Mouse (Mus musculus) liver, embryonic 12.5 days (tissue): ENCODE results near the gene Cox10. TPM values are rescaled to one million over a fixed set of nuclear protein-coding genes. Genes with fewer than 3 reads are reported as not detected.
A peak's percentile ranks its signal among the peaks of the same experiment; 100 is the strongest.
"Not testable (repeated sequence)": the region's sequence is repeated elsewhere in the genome, so short reads cannot be mapped to it uniquely, and the experiment has no call there.

Experiments used
- ATAC-seq: fragments of 200-750 bp; cut with Nextera tagmentation; 2 replicates; pipeline ENCODE4 v1.8.0; 2017; ENCODE audit warnings: moderate number of reproducible peaks, mild to moderate bottlenecking, moderate library complexity
- H3K27ac ChIP-seq: fragments of 300-500 bp; sonication (generic); 2 replicates; pipeline ENCODE4 v1.5.1; 2016; ENCODE audit warnings: mild to moderate bottlenecking
- H3K27me3 ChIP-seq: fragments of 300-500 bp; sonication (generic); replicated peaks from 2 replicates; pipeline ENCODE4 v1.6.1; 2016; ENCODE audit warnings: mild to moderate bottlenecking, moderate library complexity
- H3K36me3 ChIP-seq: fragments of 300-500 bp; sonication (generic); 2 replicates; pipeline ENCODE4 v1.6.1; 2016; ENCODE audit warnings: mild to moderate bottlenecking, moderate library complexity
- H3K4me1 ChIP-seq: fragments of 300-500 bp; sonication (generic); 2 replicates; pipeline ENCODE4 v1.6.1; 2016
- H3K4me2 ChIP-seq: fragments of 300-500 bp; sonication (generic); 2 replicates; pipeline ENCODE4 v1.6.1; 2016; ENCODE audit warnings: mild to moderate bottlenecking, moderate library complexity
- H3K4me3 ChIP-seq: fragments of 300-500 bp; sonication (generic); 2 replicates; pipeline ENCODE4 v1.5.1; 2016; ENCODE audit warnings: mild to moderate bottlenecking, moderate library complexity
- H3K9ac ChIP-seq: fragments of 300-500 bp; sonication (generic); 2 replicates; pipeline ENCODE4 v1.6.1; 2016; ENCODE audit warnings: mild to moderate bottlenecking, moderate library complexity
- H3K9me3 ChIP-seq: fragments of 300-500 bp; sonication (generic); replicated peaks from 2 replicates; pipeline ENCODE4 v1.6.1; 2016; ENCODE audit warnings: mild to moderate bottlenecking, moderate library complexity
- WGBS: fragments of 180-500 bp; shearing (Covaris S2); methylation state at CpG from one replicate; pipeline ENCODE4 v1.1.7; 2016; ENCODE audit not compliant: insufficient replicate concordance; 5-methylcytosine and 5-hydroxymethylcytosine counted together
- polyA plus RNA-seq: library from polyadenylated mRNA; unstranded; fragments of >200 nt; fragmentation: Nextera tagmentation; extraction: Ambion mirVana; gene quantifications from 2 replicates; pipeline ENCODE4 v1.2.1, GENCODE M21; 2016

Gene Cox10
- polyA plus RNA-seq, result 13.5 and 13.7 TPM in 2 replicates

DNA sequence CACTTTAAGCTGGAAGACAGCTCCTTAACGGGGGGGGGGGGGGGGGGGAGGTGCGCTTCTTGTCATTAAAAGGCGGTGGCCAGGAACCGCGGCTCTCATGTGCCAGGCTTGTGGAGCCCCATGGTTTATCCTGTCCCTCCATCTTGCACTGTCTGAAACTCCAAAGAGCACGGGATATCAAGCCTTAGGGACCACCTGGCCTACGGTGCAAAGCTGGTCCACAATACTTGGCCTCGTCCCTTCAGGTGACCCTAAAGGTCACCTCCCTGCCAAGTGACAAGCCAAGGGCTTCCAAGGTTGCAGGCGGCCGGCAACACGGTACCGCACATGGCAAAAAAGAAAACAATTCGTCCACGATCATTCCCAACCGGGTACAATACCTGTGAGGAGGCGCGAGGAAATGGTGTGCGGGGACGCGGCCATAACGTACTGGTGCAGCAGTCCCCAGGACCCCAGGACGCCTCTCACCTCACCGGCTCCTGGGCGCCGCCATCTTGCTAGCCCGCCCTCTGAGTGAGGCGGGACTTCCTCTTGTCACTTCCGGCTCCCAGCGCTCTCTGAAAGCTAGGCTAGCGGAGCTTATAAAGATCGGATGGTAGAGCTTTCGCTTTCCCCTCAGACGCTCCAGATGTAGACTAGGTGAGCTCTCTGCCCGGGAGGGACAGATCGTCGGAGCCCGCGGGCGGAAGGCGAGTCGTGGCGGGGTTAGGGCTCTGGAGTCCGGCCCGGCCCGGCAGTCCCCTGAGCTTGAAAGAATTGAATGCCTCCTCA, at the start of gene Cox10:
Gene Cox10, minus strand, starts transcription at position 513 of the 771 bp plus-strand sequence.
- peak within 1 kb of the TSS; percentile 83 for H3K9ac ChIP-seq
- WGBS, result under 1% methylated on average over 45 of the region's 45 CpGs
- no peaks in the 10 kb centered on the region for H3K9me3 ChIP-seq
- no peaks in the 10 kb centered on the region for H3K27me3 ChIP-seq
- H3K4me3 ChIP-seq, result peak within 1 kb of the TSS; percentile 85
- H3K4me2 ChIP-seq, result peak within 1 kb of the TSS; percentile 81
- ATAC-seq, result peak; percentile 93
- H3K36me3 ChIP-seq, result peaks cover 10% of the 10 kb centered on the region
- peaks cover 21% of the 10 kb centered on the region for H3K4me1 ChIP-seq
- H3K27ac ChIP-seq, result peak within 1 kb of the TSS; percentile 88

DNA sequence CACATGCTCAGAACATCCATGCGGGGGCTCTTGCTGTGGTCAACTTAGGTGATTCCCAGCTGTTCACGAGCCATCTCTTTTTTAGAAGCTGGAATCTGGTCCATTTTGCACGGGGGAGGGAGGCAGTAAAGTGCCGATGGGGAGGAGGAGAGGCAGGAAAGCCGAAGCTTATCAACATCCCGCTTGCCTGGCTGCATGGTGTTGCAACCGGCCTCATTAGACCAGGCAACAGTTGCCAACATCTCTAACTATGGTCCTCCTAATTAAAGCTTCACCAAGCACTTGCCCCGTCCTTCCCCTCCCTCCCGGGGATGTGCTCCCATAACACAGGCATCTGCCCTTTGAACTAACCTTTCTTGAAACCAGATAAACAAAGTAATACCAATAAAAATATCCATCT, 48.7 kb upstream of the Cox10 start:
- H3K4me1 ChIP-seq, result no peaks in the 10 kb centered on the region
- no peak overlapping the region for H3K9ac ChIP-seq
- H3K9me3 ChIP-seq, result no peaks in the 10 kb centered on the region
- H3K4me3 ChIP-seq, result no peak overlapping the region
- 0 out of 2 replicates have a peak, but pooled peaks cover 11% of the 10 kb centered on the region for H3K27me3 ChIP-seq
- ATAC-seq, result no peak
- H3K4me2 ChIP-seq, result no peak overlapping the region
- H3K36me3 ChIP-seq, result no peaks in the 10 kb centered on the region
- H3K27ac ChIP-seq, result no peak overlapping the region
- 53% methylated on average over 9 of the region's 9 CpGs for WGBS

DNA sequence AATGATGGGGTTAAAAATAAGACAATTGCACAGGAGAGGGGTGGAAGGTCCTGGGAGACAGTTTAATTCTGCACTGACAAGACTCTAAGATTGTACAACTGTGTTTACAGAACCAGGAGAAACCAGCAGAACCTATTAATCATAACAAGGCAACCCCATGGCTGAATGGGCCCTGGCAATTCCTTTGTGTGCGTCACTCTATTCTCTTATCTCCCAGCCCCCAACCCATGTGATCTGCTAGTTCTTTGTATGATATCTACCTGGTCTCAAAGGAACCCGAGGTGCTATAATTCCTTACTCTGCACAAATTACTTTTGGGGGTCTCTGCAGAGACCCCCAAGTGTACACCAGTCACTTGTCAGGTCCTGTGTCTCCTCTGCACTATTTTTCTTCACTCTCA, 46.2 kb upstream of the Cox10 start:
- H3K27ac ChIP-seq, result no peak overlapping the region
- ATAC-seq, result no peak
- H3K9ac ChIP-seq, result no peak overlapping the region
- no peaks in the 10 kb centered on the region for H3K9me3 ChIP-seq
- H3K4me1 ChIP-seq, result no peaks in the 10 kb centered on the region
- H3K4me2 ChIP-seq, result no peak overlapping the region
- H3K27me3 ChIP-seq, result 0 out of 2 replicates have a peak, but pooled peaks cover 6% of the 10 kb centered on the region
- H3K36me3 ChIP-seq, result no peaks in the 10 kb centered on the region
- WGBS, result 47% methylated on average over 2 of the region's 2 CpGs
- H3K4me3 ChIP-seq, result no peak overlapping the region

- WGBS, result 52% methylated on average over 6 of the region's 6 CpGs
- not testable (repeated sequence) for H3K4me1 ChIP-seq
Measured at GRCm38 (mm10) chr11:64123174-64123573, 43.9 kb upstream of the Cox10 start.

DNA sequence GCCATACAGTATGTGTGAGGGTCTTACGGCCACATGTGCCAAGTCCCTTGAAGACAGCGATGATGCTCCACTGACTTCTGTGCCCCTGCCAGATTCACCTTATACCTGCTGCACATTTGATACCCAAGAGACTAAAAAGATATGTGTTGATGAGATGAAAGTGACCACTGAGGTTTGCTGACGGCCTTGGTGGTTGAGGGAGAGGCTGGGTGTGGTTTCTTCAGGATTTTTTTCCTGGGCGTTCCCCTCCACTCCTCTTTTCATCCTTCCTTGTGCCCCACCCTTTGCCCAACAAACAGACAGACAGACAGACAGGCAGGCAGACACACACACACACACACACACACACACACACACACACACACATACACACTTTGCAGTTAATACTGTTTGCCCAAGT, 37.4 kb upstream of the Cox10 start:
- H3K4me2 ChIP-seq, result no peak overlapping the region
- H3K9me3 ChIP-seq, result no peaks in the 10 kb centered on the region
- H3K36me3 ChIP-seq, result no peaks in the 10 kb centered on the region
- H3K27me3 ChIP-seq, result no peaks in the 10 kb centered on the region
- no peak overlapping the region for H3K4me3 ChIP-seq
- no peak overlapping the region for H3K27ac ChIP-seq
- no peak for ATAC-seq
- no peaks in the 10 kb centered on the region for H3K4me1 ChIP-seq
- WGBS, result 67% methylated on average over 4 of the region's 4 CpGs
- H3K9ac ChIP-seq, result no peak overlapping the region

More at GRCm38 (mm10) chr11:64123174-64123573, 43.9 kb upstream of the Cox10 start:
- H3K36me3 ChIP-seq, H3K9me3 ChIP-seq, H3K4me2 ChIP-seq, H3K27me3 ChIP-seq, H3K9ac ChIP-seq, ATAC-seq, H3K4me3 ChIP-seq, H3K27ac ChIP-seq: not testable (repeated sequence)

- no peaks in the 10 kb centered on the region for H3K4me1 ChIP-seq
- 63% methylated on average over 2 of the region's 2 CpGs for WGBS
- no peak overlapping the region for H3K4me3 ChIP-seq
- H3K9me3 ChIP-seq, result no peaks in the 10 kb centered on the region
- no peak for ATAC-seq
- H3K36me3 ChIP-seq, result no peaks in the 10 kb centered on the region
- H3K27ac ChIP-seq, result no peak overlapping the region
- no peak overlapping the region for H3K9ac ChIP-seq
- no peak overlapping the region for H3K4me2 ChIP-seq
- no peaks in the 10 kb centered on the region for H3K27me3 ChIP-seq
Measured at GRCm38 (mm10) chr11:64115822-64116221, 36.6 kb upstream of the Cox10 start.

DNA sequence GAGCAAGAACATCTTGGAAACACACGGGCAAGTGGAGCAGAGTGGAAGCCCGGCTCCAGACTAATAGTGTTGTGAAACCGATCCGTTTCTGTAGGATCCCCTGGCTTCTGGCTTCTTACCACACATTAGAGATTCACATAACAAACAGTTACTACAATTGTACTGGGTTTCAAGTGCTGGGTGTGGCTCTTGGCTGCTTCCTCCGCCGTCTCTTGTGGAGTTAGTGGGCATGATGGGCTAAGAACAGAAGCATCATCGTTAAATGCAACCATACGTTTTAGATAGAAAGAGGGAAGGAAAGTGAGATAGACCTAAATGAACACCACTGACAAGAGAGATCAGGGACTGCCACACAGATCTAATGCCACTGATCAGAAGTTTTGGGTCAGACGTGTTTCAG, 35.8 kb upstream of the Cox10 start:
- no peak overlapping the region for H3K27ac ChIP-seq
- no peaks in the 10 kb centered on the region for H3K27me3 ChIP-seq
- H3K36me3 ChIP-seq, result no peaks in the 10 kb centered on the region
- no peaks in the 10 kb centered on the region for H3K4me1 ChIP-seq
- no peak overlapping the region for H3K4me2 ChIP-seq
- no peaks in the 10 kb centered on the region for H3K9me3 ChIP-seq
- no peak for ATAC-seq
- 63% methylated on average over 9 of the region's 9 CpGs for WGBS
- H3K4me3 ChIP-seq, result no peak overlapping the region
- no peak overlapping the region for H3K9ac ChIP-seq

DNA sequence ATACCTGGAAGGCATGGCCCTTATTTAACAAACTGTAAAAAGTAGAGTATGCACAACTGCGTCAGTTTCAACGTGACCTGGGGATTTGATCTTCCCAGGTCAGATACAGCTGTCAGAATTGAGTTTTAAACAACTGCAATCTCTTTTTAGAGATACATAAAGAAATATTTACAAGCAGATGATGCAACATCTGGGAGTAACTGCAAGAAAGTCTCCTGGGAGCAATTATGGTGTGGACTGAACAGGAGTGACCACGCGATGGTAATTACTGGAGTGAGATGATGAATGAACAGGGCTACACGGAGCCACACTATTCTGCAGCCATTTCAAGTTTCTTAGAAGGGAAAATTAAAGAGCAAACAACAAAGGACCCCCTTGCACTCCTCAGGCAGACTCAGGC, 20.8 kb upstream of the Cox10 start:
- no peak overlapping the region for H3K4me3 ChIP-seq
- 81% methylated on average over 5 of the region's 5 CpGs for WGBS
- no peak for ATAC-seq

GRCm38 (mm10) chr11:64093058-64093457, 13.8 kb upstream of the Cox10 start:
- Histone ChIP-seq H3K4me2 (no peak overlapping the region), H3K9ac (no peak overlapping the region), H3K27me3 (no peaks in the 10 kb centered on the region), H3K27ac (no peak overlapping the region), H3K9me3 (no peaks in the 10 kb centered on the region), H3K36me3 (no peaks in the 10 kb centered on the region), H3K4me3 (no peak overlapping the region), H3K4me1 (no peaks in the 10 kb centered on the region)
- WGBS, result 69% methylated on average over 4 of the region's 4 CpGs
- ATAC-seq, result no peak

More for the DNA sequence above, 20.8 kb upstream of the Cox10 start:
- no peak overlapping the region for H3K9ac ChIP-seq
- H3K4me2 ChIP-seq, result no peak overlapping the region
- H3K9me3 ChIP-seq, result no peaks in the 10 kb centered on the region
- no peaks in the 10 kb centered on the region for H3K36me3 ChIP-seq
- H3K4me1 ChIP-seq, result no peaks in the 10 kb centered on the region
- no peaks in the 10 kb centered on the region for H3K27me3 ChIP-seq
- no peak overlapping the region for H3K27ac ChIP-seq

GRCm38 (mm10) chr11:64091150-64091549, 11.9 kb upstream of the Cox10 start:
- Histone ChIP-seq H3K27me3 (no peaks in the 10 kb centered on the region), H3K27ac (no peak overlapping the region), H3K9ac (no peak overlapping the region), H3K4me3 (no peak overlapping the region), H3K9me3 (no peaks in the 10 kb centered on the region), H3K36me3 (no peaks in the 10 kb centered on the region), H3K4me1 (no peaks in the 10 kb centered on the region), H3K4me2 (no peak overlapping the region)
- no peak for ATAC-seq
- WGBS, result 71% methylated on average over 7 of the region's 7 CpGs

DNA sequence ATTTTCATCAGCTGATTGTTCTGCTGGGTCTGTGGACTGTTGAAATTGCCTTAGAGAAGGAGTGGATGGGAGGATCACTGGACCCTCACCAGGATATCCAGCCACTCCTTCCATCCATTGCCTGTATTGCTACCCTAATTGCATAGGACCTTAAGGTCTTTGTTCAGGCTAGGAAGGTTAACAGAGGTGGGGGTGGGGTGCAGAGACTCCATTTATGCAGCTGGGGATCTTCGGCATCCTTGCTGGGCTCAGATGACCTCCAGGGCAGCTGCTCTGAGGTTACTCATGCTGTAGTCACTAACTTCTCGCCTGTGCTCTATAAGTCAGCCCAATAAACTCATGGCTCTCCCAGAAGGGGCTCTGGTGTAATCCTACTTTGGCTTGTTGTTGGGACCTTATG, 10.4 kb upstream of the Cox10 start:
- H3K27ac ChIP-seq, result no peak overlapping the region
- no peaks in the 10 kb centered on the region for H3K4me1 ChIP-seq
- WGBS, result 54% methylated on average over 2 of the region's 2 CpGs
- H3K36me3 ChIP-seq, result no peaks in the 10 kb centered on the region
- no peaks in the 10 kb centered on the region for H3K27me3 ChIP-seq
- H3K4me2 ChIP-seq, result no peak overlapping the region
- no peak overlapping the region for H3K9ac ChIP-seq
- H3K4me3 ChIP-seq, result no peak overlapping the region
- no peak for ATAC-seq
- H3K9me3 ChIP-seq, result no peaks in the 10 kb centered on the region

GRCm38 (mm10) chr11:64085888-64086287, 6.6 kb upstream of the Cox10 start:
- ATAC-seq, result no peak
- no peaks in the 10 kb centered on the region for H3K27me3 ChIP-seq
- H3K9me3 ChIP-seq, result no peaks in the 10 kb centered on the region
- H3K4me1 ChIP-seq, result no peaks in the 10 kb centered on the region
- no peak overlapping the region for H3K9ac ChIP-seq
- 47% methylated on average over 5 of the region's 5 CpGs for WGBS
- H3K4me3 ChIP-seq, result no peak overlapping the region
- no peak overlapping the region for H3K27ac ChIP-seq
- no peak overlapping the region for H3K4me2 ChIP-seq
- H3K36me3 ChIP-seq, result peaks cover 10% of the 10 kb centered on the region

DNA sequence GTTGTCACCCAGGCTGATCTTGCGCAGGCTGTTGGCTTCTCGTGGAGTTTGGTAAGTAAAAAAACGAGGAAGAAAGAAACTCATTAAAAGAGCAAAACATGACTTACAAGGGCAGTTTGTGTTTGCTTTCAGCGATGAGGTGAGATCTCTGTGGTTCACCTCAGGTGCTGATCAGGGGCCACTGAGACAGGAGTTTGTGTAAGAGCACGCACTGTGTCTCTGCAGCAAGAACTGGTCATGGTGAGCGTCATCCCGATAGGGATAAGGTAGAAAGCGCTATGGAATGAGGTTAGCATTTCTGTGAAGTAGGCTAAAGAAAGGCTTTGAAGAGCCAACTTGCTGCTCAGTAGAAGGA, 436 bp upstream of the Cox10 start:
- Histone ChIP-seq H3K4me3 (peak overlapping the region; percentile 85), H3K4me2 (peak overlapping the region; percentile 81), H3K4me1 (peaks cover 21% of the 10 kb centered on the region), H3K36me3 (peaks cover 10% of the 10 kb centered on the region), H3K27me3 (no peaks in the 10 kb centered on the region), H3K9ac (peak overlapping the region; percentile 83), H3K9me3 (no peaks in the 10 kb centered on the region), H3K27ac (peak overlapping the region; percentile 88)
- ATAC-seq, result peak; percentile 74
- under 1% methylated on average over 8 of the region's 8 CpGs for WGBS
